Mouse (Mus musculus): ENCODE data around the gene Gm21972.

The Gm21972 gene

GRCm38 (mm10) chr1:86161061-86161460, 27.6 kb downstream of the Gm21972 start:
- no peak for DNase-seq (ENCODE audit: low spot score)

- no peak for DNase-seq (ENCODE audit: low spot score)
These were observed 41.2 kb downstream of the Gm21972 start for GRCm38 (mm10) chr1:86174602-86175001.

GRCm38 (mm10) chr1:86176066-86176465, 42.6 kb downstream of the Gm21972 start:
- no peak for DNase-seq (ENCODE audit: low spot score)

GRCm38 (mm10) chr1:86178462-86179253, 45.2 kb downstream of the Gm21972 start:
- peak; percentile 84 for DNase-seq (ENCODE audit: low spot score)

GRCm38 (mm10) chr1:86182004-86182709, 48.7 kb downstream of the Gm21972 start:
- DNase-seq (ENCODE audit: low spot score) = no peak

GRCm38 (mm10) chr1:86183577-86184263, 50.3 kb downstream of the Gm21972 start:
- DNase-seq (ENCODE audit: low spot score) = no peak

- no peak for DNase-seq (ENCODE audit: low spot score)
These were observed 53.3 kb downstream of the Gm21972 start for GRCm38 (mm10) chr1:86186762-86187161.

GRCm38 (mm10) chr1:86187856-86188255, 54.4 kb downstream of the Gm21972 start:
- no peak for DNase-seq (ENCODE audit: low spot score)

- DNase-seq (ENCODE audit: low spot score) = no peak
These were observed 54.8 kb downstream of the Gm21972 start for GRCm38 (mm10) chr1:86188271-86188670.

- DNase-seq (ENCODE audit: low spot score) = no peak
These were observed 55.7 kb downstream of the Gm21972 start for GRCm38 (mm10) chr1:86189034-86189702.

GRCm38 (mm10) chr1:86190843-86191242, 57.4 kb downstream of the Gm21972 start:
- DNase-seq (ENCODE audit: low spot score) = no peak

GRCm38 (mm10) chr1:86194044-86194443, 60.6 kb downstream of the Gm21972 start:
- DNase-seq (ENCODE audit: low spot score) = no peak

GRCm38 (mm10) chr1:86198276-86198675, 64.8 kb downstream of the Gm21972 start:
- DNase-seq (ENCODE audit: low spot score) = no peak

GRCm38 (mm10) chr1:86199026-86199425, 65.6 kb downstream of the Gm21972 start:
- no peak for DNase-seq (ENCODE audit: low spot score)

GRCm38 (mm10) chr1:86201312-86201711, 67.9 kb downstream of the Gm21972 start:
- no peak for DNase-seq (ENCODE audit: low spot score)

GRCm38 (mm10) chr1:86202617-86203219, 69.3 kb downstream of the Gm21972 start:
- DNase-seq (ENCODE audit: low spot score) = no peak

GRCm38 (mm10) chr1:86210676-86211075, 77.2 kb downstream of the Gm21972 start:
- no peak for DNase-seq (ENCODE audit: low spot score)

- no peak for DNase-seq (ENCODE audit: low spot score)
These were observed 78.1 kb downstream of the Gm21972 start for GRCm38 (mm10) chr1:86211498-86211897.
